Mouse (Mus musculus) midbrain, embryonic 10.5 days (tissue): ENCODE data around the gene Dpp4. TPM values are rescaled to one million over a fixed set of nuclear protein-coding genes. Genes with fewer than 3 reads are reported as not detected.

Experiments used
- DNase-seq: peaks from one replicate; pipeline ENCODE4 v3.0.0-alpha.2; 2017; ENCODE audit warnings: low spot score
- H3K27ac ChIP-seq: fragments of 300-500 bp; sonication (generic); replicated peaks from 2 replicates; pipeline ENCODE4 v1.5.1; 2016; ENCODE audit warnings: mild to moderate bottlenecking
- H3K27me3 ChIP-seq: fragments of 300-500 bp; sonication (generic); 2 replicates; pipeline ENCODE4 v1.6.1; 2016; ENCODE audit warnings: low read depth, mild to moderate bottlenecking; ENCODE audit not compliant: poor library complexity, severe bottlenecking
- H3K36me3 ChIP-seq: fragments of 300-500 bp; sonication (generic); 2 replicates; pipeline ENCODE4 v1.6.1; 2016; ENCODE audit warnings: mild to moderate bottlenecking, moderate library complexity
- H3K4me1 ChIP-seq: fragments of 300-500 bp; sonication (generic); 2 replicates; pipeline ENCODE4 v1.6.1; 2016
- H3K4me3 ChIP-seq: fragments of 300-500 bp; sonication (generic); 2 replicates; pipeline ENCODE4 v1.5.1; 2016; ENCODE audit warnings: mild to moderate bottlenecking, moderate library complexity
- H3K9me3 ChIP-seq: fragments of 300-500 bp; sonication (generic); replicated peaks from 2 replicates; pipeline ENCODE4 v1.6.1; 2016; ENCODE audit warnings: mild to moderate bottlenecking
- WGBS: fragments of 180-500 bp; shearing (Covaris S2); methylation state at CpG from one replicate; pipeline ENCODE4 v1.1.7; 2016; 5-methylcytosine and 5-hydroxymethylcytosine counted together
- polyA plus RNA-seq: library from polyadenylated mRNA; unstranded; fragments of >200 nt; fragmentation: Nextera tagmentation; extraction: Ambion mirVana; gene quantifications from 2 replicates; pipeline ENCODE4 v1.2.1, GENCODE M21; 2016

Gene Dpp4
- polyA plus RNA-seq, 1 experiment from 2014 or later: 0.25 TPM

DNA sequence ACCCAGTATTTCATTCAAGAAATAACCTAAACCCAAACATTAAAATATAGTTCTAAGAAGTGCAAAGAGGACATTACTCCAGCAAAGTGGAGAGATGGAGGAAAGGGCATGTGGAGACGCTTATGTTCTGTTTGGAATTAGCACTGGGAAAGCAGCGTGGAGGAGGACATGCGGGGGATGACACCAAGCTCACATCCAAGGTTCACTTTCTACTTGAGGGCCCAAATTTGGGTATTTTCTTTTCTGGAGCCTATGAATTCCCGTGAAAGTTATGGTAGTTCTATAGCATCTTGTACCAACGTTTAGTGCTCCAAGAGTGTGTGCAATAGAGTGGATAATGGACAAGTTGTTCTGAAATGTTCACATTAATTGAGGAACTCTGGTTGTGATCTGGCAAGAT, 105.1 kb downstream of the Dpp4 start:
- no peaks in the 10 kb centered on the region for H3K4me1 ChIP-seq
- WGBS: 94% methylated on average over 5 of the region's 5 CpGs

DNA sequence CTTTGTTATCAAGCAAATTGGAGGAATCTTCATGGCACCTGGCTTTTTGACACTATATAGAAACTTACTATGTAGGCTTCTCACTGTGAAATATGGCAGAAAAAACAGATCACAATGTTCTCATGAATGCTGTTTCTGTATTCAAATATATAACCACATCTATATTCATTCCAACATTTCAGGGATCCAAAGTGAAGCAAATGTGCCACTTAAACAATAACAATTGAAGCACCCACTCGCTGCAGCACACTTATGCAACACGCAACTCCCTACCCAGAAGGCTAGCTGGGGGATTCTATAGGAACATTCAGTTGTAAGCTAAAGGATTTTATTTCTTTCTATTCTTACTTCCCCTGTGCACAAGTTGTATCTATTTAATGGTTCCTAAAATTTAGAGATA, 110.3 kb downstream of the Dpp4 start:
- Histone ChIP-seq H3K9me3 (no peaks in the 10 kb centered on the region), H3K4me1 (no peaks in the 10 kb centered on the region), H3K27me3 (no peaks in the 10 kb centered on the region), H3K4me3 (no peak overlapping the region), H3K27ac (no peak overlapping the region), H3K36me3 (no peaks in the 10 kb centered on the region)
- 96% methylated on average over 2 of the region's 2 CpGs for WGBS
- no peak for DNase-seq

More for the DNA sequence above, 105.1 kb downstream of the Dpp4 start:
- H3K36me3 ChIP-seq: no peaks in the 10 kb centered on the region
- H3K9me3 ChIP-seq: no peaks in the 10 kb centered on the region
- no peaks in the 10 kb centered on the region for H3K27me3 ChIP-seq
- H3K4me3 ChIP-seq: no peak overlapping the region
- H3K27ac ChIP-seq: no peak overlapping the region
- no peak for DNase-seq

DNA sequence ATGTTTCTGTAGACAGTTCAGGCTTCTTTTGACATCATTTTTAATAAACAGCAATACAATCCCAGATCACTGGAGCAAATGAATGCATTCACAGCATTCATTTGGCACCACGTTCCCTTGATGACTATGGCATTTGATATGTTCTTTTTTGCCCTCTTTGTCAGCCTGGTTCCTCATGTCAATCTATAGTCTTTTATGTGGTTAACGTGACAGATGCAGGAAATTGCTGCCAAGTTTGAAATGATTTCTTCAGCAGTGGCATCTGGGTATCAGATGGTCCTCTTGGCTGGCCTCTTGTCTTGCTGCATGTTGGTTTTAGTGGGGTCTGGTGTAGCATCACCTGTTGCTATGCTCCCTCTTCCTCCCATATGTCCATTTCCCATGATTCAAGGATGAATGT, 118.2 kb downstream of the Dpp4 start:
- DNase-seq: no peak
- no peaks in the 10 kb centered on the region for H3K27me3 ChIP-seq
- no peak overlapping the region for H3K4me3 ChIP-seq
- H3K27ac ChIP-seq: no peak overlapping the region
- no peaks in the 10 kb centered on the region for H3K9me3 ChIP-seq
- 74% methylated on average over 2 of the region's 2 CpGs for WGBS
- no peaks in the 10 kb centered on the region for H3K36me3 ChIP-seq
- no peaks in the 10 kb centered on the region for H3K4me1 ChIP-seq

DNA sequence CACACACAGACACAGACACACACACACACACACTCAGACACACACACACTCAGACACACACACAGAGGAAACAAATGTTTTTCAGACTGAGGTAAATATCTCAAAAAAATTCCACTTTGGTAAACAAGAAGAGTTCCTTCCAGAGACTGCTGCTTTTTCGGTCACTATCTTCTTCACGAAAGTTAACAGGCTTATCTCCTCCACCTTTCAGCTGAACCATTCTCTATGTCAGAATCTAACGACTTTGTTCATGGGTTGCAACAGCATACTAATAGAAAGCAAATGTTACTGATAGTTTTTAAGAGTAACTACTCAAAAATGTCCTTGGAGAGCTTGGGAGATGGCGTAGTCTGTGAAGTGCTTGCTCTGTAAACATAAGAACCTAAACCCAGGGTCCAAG, 124.5 kb downstream of the Dpp4 start:
- 74% methylated on average over 4 of the region's 4 CpGs for WGBS
- no peaks in the 10 kb centered on the region for H3K36me3 ChIP-seq
- H3K4me1 ChIP-seq: no peaks in the 10 kb centered on the region
- no peak overlapping the region for H3K27ac ChIP-seq
- no peaks in the 10 kb centered on the region for H3K9me3 ChIP-seq
- H3K27me3 ChIP-seq: no peaks in the 10 kb centered on the region
- no peak overlapping the region for H3K4me3 ChIP-seq
- DNase-seq: no peak

DNA sequence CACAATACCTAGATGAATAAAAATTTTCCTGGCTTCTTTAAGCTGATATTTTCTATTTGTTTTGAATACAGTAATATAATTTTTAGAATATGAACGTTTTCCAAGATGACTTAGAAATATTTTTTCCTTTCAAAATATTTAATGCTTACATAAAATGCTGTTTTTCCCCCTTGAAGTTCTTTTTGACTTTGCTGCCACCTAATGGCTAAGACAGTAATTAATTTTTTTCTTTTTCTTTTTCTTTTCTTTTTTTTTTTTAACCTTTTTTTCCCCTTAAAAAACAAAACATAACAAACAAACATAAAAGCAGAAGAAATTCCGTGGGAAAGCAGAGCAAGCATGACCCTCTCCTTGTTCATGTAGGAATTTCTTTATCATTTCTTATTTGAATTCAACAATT, 126.2 kb downstream of the Dpp4 start:
- DNase-seq: no peak

DNA sequence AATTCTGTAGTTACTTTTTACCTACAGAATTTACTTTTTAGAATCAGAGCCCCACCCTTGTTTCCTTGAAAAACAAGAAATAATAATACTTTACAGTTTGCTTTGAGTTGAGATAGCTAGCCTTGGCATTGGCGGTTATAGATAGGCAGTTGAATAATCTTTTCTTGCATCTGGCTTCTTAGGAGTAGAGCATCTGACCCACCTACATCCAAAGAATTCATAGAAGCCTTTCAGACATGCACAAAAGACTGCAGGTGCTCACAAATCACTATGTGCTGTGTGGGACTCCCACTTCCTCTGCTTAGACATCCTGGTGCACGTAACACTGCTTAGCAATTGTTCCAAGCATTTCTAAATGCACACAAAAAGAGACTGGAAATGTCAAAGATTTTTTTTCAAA, 127.0 kb downstream of the Dpp4 start:
- no peaks in the 10 kb centered on the region for H3K27me3 ChIP-seq
- H3K4me1 ChIP-seq: no peaks in the 10 kb centered on the region
- no peak overlapping the region for H3K4me3 ChIP-seq
- no peak for DNase-seq
- no peaks in the 10 kb centered on the region for H3K9me3 ChIP-seq
- no peaks in the 10 kb centered on the region for H3K36me3 ChIP-seq
- no peak overlapping the region for H3K27ac ChIP-seq
- 87% methylated on average over 2 of the region's 2 CpGs for WGBS

More for the DNA sequence above, 126.2 kb downstream of the Dpp4 start:
- Histone ChIP-seq H3K4me1 (no peaks in the 10 kb centered on the region), H3K9me3 (no peaks in the 10 kb centered on the region), H3K27me3 (no peaks in the 10 kb centered on the region), H3K27ac (no peak overlapping the region), H3K36me3 (no peaks in the 10 kb centered on the region), H3K4me3 (no peak overlapping the region)
- WGBS: 3% methylated on average over 2 of the region's 2 CpGs

Other genes with a start within 250 kb of the Dpp4 start
- gene Gcg, start 71.4 kb upstream of the Dpp4 start, polyA plus RNA-seq: not detected in 2 replicates
- 2.2 and 2.8 TPM in 2 replicates for gene Fap, start 161.8 kb upstream of the Dpp4 start, polyA plus RNA-seq
- gene Ifih1, start 234.0 kb upstream of the Dpp4 start, polyA plus RNA-seq: 0.43 and 0.93 TPM in 2 replicates